Mouse (Mus musculus): ENCODE measurements around the gene Ubtf.

DNA sequence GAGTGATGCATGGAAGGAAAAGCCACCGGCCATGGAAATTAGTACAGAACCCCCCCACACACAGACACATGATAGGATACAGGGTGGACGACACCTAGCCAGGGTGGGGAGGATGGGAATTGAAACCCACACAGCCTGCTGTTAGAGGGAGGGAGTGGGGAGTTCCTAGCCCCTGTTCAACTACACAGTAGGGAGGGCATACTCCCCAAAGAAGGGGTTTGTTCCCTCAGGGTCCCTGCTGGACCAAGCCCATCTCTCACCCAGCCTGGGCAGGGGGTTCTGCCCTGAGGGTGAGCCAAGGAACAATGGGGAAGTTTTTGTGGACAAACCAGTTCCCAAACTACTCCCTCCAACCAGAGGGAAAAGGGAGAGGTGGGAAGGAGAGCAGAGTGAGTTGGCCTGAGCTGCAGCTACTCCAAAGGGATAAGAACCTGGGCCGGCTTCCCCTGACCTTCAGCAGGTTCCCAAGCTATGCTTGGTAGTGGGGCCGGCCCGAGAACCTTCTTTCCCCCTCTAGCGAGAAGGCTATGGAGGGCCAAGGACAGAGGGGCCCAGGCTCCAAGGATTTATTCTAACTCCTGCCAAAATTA, 29.9 kb downstream of the Ubtf start:
- no peak for TF ChIP-seq CTCF (IDR thresholded peaks at IDR 0.05; ENCODE audit: borderline replicate concordance, insufficient read depth, low read depth, low read length)
- no peak for TF ChIP-seq POLR2A (IDR thresholded peaks at IDR 0.05; ENCODE audit: borderline replicate concordance, insufficient read depth, low read length)
